Mouse (Mus musculus) layer of hippocampus, adult 9-10 months (tissue): ENCODE measurements around the gene Tspan32.

Experiments
- DNase-seq: peaks from one replicate; pipeline ENCODE4 v3.0.0; 2022; ENCODE audit warnings: low spot score

The Tspan32 gene

DNA sequence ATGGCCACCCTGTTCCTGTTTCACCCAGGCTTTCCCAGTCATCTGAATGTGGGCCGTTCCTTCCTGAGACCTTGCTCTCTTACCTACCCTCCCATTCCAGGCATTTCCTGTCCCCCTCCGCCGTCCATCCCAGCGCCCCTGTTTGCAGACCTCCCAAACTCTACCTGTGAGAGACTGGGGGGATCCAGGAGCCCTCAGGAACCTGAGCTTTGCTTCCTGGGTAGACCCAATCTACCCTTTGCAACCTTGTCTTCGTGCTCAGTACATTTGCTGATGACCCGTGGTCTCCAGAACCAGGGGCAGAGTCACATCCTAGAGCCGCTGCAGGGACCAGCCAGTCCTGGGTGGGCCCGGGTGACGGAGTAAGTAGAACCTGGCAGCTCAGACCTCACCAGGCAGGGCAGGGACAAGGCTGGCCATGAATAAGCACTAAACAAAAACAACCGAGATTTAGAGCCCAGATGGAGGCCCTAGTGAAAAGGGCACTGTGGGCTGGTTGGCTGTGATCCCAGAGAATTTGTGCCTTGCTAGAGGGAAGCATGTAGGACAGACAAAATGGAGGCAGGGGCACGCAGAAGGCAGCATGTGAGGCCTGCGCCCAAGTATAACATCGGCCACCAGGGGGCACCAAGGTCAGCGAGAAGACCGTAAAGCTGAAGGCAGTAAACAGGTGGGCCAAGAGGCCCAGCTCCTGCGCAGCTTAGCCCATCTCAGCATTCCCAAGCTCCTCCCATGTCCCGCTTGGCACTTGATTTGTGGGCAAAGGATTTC is 2.9 kb downstream of the Tspan32 start:
- peak; percentile 94 for DNase-seq

DNA sequence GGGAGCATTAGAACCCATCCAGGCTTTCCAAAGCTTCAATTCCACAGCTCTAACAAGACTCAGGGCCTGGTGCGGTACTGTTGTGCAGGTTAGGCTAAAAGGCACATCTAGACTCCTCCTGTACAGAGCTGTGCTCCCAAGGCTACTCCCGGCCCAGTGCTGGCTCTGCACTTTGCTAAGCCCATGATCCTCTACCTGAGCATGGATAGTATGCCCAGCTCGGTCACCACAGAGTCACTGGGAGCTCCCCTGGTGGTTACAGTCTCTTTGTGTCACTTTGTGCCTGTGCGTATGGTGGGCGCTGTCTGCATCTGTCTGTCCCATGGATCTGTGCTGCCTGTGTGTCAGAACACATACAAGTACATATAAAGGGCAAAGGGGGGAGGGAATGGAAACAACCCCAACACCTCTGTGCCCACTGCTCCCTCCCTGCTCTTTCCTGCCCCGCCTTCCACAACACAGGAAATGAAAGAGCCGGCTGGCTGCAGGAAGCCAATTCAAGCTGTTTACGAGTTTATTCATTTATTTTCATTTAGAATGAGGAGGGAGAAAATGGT is 3.6 kb downstream of the Tspan32 start:
- no peak for DNase-seq

DNA sequence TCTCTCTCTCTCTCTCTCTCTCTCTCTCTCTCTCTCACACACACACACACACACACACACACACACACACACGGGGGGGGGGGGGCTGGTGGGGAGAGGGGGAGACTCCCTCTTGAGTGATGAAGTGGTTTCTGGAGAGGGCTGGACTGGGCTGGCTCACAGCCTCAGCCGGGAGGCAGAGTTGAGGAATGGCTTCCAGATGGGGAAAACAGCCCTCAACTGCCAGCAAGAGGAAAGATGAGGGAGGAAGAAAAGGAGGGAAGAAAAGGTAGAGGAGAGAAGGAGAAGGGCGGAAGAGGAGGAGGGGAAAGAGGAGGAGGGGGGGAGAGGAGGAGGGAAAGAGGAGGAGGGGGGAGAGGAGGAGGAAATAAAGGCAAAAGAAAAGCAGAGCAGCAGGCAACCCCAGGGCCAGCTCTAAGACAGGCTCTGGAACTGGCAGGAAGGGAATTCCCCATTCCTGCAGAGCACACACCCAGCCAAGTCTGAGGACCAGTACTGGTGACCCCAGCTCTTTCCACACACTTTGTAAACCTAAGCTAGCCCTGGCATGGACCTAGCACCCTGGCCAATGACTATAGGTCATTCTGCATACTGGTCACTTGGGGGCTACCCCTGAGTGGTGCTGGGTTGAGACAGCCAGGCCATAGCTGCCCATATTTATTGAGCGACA is 4.3 kb downstream of the Tspan32 start:
- no peak for DNase-seq

DNA sequence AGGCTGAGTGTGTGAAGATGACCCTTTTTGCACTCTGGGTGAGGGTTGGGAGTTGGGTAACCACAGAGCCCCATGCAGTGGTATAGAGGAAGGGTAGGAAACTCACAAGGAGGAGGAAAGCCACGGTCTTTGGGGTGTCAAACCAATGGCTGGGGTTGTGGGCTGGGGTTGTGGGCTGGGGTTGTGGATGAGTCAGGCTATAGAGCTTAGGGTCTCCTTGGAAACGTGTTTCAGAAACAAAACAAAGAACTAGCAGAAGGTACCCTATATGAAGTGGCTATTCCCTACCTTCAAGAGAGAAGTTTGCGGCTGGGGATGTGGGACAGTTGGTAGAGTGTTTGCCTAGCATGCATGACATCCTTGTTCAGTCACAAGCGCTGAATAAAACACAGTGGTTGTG is 5.2 kb downstream of the Tspan32 start:
- DNase-seq = no peak

- no peak for DNase-seq
Observed at GRCm38 (mm10) chr7:143011226-143011625, 6.4 kb downstream of the Tspan32 start.

- no peak for DNase-seq
Observed at GRCm38 (mm10) chr7:143012230-143012875, 7.5 kb downstream of the Tspan32 start.

- no peak for DNase-seq
Observed at GRCm38 (mm10) chr7:143013420-143014178, 8.8 kb downstream of the Tspan32 start.

GRCm38 (mm10) chr7:143014862-143015659 is 10.2 kb downstream of the Tspan32 start:
- no peak for DNase-seq

GRCm38 (mm10) chr7:143015755-143016423 is 11.0 kb downstream of the Tspan32 start:
- DNase-seq = peak; percentile 63

DNA sequence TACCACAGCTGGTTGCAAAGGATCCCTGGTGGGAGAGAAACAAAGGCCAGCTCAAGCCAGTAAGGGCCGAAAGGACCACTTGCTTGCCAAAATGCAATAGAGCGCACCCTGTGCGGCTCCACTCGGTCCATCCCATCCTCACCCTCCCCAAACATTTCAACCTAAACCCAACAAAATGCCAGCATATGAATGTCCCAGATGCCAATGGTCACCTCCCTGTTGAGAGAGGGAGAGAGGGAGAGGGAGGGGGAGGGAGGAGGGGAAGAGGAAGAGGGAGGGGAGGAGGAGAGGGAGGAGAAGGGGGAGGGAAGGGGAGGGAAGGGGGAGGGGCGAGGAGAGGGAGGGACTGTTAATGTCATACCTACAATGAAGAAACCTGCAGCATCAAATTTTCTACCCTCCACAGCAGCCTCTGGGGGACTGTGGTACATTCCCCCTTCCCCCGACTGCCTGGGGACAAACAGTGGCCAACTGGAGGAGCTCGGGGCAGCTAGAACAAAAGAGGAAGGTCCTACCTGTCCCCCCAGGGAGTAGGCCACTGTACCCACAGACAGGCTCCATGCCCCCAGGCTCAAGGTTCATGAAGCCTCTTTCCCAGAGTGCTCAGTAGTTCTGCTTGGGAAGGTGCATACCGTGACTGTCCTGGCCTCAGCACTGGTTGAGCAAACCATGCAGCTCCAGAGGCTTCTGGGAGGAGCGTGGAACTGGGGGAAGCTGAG is 11.7 kb downstream of the Tspan32 start:
- no peak for DNase-seq

- DNase-seq = no peak
Observed at GRCm38 (mm10) chr7:143017181-143017580, 12.3 kb downstream of the Tspan32 start.

DNA sequence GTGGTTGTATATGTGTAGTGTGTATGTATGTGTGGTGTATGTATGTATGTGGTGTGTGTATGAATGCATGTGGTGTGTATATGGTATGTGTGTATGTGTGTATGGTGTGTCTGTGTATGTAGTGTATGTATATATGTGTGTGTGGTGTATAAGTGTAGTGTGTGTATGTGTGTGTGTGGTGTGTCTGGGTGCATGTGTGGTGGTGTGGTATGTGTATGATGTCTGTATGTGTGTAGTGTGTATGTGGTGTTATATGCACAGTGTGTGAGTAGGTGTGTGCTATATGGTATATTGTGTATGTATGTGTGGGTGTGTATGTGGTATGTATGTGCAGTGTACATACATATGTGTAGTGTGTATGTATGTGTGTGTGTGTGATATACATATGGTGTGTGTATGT is 15.2 kb downstream of the Tspan32 start:
- no peak for DNase-seq

DNA sequence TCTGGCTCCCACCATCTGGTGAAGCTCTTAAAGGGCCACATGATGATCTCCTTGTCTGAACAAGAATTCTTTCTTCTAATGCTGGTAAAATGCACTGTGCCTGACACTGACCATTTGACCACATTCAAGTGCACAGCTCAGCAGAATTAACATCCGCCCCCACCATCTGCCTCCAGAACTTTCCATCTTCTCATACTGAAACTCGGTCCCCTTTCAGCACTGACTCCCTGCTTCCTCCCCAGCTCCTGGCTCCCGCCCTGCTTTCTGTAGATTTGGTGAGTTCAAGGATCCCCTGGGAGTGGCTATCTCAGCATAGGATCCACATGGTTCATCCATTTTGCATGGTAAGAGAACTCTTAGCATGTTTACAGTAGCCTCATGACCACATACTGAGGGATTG is 15.9 kb downstream of the Tspan32 start:
- no peak for DNase-seq

DNA sequence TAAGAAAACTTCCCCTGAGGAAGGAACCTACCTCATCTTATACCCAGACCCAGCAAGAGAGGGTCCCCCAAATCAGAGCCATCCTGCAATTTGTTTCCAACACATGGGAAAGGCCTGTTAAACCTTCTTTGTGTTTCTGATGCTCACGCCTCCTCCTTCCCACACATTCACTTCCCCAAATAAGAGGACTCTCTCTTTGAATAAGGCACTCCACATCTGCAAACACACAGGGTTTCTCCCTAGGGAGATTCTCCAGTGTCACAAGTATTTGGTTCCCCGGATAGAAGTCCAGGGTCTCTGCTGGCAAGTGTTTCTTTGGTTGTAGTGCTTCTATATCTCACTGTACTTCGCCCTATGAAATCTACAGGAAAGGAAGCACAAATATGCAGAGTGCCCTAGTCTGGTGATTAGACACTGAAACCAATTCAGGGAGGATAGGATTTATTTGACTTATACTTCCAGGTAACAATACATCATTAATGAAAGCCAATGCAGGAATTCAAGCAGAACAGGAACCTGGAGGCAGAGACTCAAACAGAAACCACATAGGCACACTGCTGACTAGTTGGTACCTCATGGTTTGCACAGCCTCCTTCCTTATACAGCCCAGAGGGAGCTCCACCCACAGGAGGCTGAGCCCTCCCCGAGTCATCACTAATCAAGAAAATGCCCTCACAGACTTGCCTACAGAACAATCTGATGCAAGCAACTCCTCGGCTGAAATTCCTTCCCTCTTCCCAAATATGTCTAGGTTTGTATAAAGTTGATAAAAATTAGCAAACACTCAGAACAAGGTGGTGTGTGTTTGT is 16.7 kb downstream of the Tspan32 start:
- DNase-seq = no peak

DNA sequence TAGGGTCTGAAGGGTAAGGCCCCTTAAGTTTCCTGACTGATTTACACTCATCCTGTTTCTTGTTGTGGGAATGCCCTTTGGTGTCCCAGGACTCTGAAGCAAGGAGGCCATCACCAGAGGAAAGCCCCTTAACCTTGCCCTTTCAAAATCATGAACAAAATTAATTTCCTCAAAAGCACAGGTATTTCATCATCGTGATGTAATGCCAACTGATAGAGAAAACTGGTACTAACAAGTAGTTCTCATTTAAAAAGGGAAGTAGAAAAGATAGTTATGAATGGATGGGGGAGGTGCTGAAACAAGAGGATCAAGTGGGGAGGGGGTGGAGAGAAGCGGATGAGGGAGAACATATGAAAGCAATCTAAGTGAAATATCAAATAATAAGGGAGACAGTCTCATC is 18.7 kb downstream of the Tspan32 start:
- DNase-seq = no peak

DNA sequence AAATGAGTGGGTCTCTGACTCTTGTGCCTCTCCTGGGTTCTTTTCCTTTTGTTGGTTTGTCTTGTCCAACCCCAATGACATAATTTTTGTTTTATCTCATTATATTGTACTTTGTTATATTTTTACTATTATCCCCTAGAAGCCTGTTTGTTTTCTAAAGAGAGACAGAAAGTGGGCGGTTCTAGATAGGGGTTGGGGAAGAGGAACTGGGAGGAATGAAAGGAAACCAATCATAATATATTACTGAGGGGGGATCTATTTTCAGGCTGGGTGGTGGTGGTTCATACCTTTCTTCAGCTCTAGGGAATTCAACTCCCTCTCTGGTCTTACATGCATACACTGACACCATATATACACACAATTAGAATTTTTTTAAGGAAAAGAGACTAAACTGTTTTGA is 19.4 kb downstream of the Tspan32 start:
- DNase-seq = no peak

GRCm38 (mm10) chr7:143025496-143025895 is 20.6 kb downstream of the Tspan32 start:
- DNase-seq = no peak

DNA sequence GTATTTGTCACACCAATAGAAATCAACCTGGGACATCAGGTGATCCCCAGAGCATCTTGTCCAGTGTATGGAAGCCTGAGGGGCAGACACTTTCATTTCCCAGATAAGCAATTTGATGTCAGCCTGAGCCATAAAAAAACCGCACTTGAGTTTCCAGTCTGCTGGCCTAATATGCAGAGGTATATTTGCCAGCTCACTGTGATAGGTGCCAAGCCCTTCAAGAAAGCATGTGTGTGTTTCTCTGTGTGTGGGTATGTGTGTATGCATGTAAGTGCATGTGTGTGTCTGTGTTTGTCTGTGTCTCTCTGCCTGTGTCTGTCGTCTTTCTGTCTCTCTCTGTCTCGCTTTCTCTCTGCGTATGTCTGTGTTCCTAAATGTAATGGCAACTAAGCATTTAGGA is 22.4 kb downstream of the Tspan32 start:
- no peak for DNase-seq

DNA sequence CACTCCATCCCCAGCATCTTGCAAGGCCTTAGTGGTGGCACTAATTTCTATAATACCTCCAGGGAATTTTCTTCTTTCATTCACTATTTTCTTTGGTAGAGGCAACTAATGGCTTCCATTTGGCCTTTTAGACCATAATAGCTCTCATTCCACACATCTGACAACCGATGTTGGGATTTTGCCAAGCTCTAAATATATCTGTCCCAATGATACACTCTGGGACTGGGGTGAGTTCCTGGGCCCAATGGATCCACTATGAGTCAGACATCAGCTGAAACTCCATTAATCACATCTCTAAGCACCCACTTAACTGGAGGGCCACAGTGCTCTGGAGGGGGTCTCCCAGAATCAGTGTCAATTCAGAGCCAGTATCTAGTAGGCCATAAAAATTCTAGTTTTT is 27.0 kb downstream of the Tspan32 start:
- DNase-seq = no peak
